Mouse (Mus musculus): ENCODE data around the gene Josd2. TPM values are rescaled to one million over a fixed set of nuclear protein-coding genes. Genes with fewer than 3 reads are reported as not detected.

Josd2 gene
- polyA plus RNA-seq, 1 experiment from 2014 or later = 65.1 TPM

GRCm38 (mm10) chr7:44456302-44456701 is 11.5 kb upstream of the Josd2 start:
- no peak overlapping the region for H3K9ac ChIP-seq
- no peak for ATAC-seq (ENCODE audit: low FRiP score)
- H3K4me2 ChIP-seq (replicated peaks) = no peak overlapping the region
- no peak overlapping the region for H3K4me3 ChIP-seq
- H3K27me3 ChIP-seq = peaks cover 18% of the 10 kb centered on the region
- no peaks in the 10 kb centered on the region for H3K9me3 ChIP-seq (replicated peaks)
- H3K4me1 ChIP-seq = peaks cover 18% of the 10 kb centered on the region
- peaks cover 69% of the 10 kb centered on the region for H3K36me3 ChIP-seq
- no peak overlapping the region for H3K27ac ChIP-seq
- WGBS = 91% methylated on average over 1 of the region's 1 CpGs

- no peaks in the 10 kb centered on the region for H3K9me3 ChIP-seq (replicated peaks)
- H3K4me1 ChIP-seq = peaks cover 27% of the 10 kb centered on the region
- ATAC-seq (ENCODE audit: low FRiP score) = no peak
- peaks cover 77% of the 10 kb centered on the region for H3K36me3 ChIP-seq
- peaks cover 34% of the 10 kb centered on the region for H3K27me3 ChIP-seq
- 79% methylated on average over 6 of the region's 6 CpGs for WGBS
- no peak overlapping the region for H3K4me3 ChIP-seq
- no peak overlapping the region for H3K4me2 ChIP-seq (replicated peaks)
- H3K9ac ChIP-seq = no peak overlapping the region
- H3K27ac ChIP-seq = no peak overlapping the region
Observed at GRCm38 (mm10) chr7:44460067-44460466, 7.7 kb upstream of the Josd2 start.

GRCm38 (mm10) chr7:44460767-44461502 is 6.8 kb upstream of the Josd2 start:
- H3K4me2 ChIP-seq (replicated peaks) = no peak overlapping the region
- no peaks in the 10 kb centered on the region for H3K9me3 ChIP-seq (replicated peaks)
- 79% methylated on average over 31 of the region's 31 CpGs for WGBS
- ATAC-seq (ENCODE audit: low FRiP score) = no peak
- H3K9ac ChIP-seq = no peak overlapping the region
- peaks cover 69% of the 10 kb centered on the region for H3K36me3 ChIP-seq
- no peak overlapping the region for H3K4me3 ChIP-seq
- peaks cover 34% of the 10 kb centered on the region for H3K4me1 ChIP-seq
- H3K27ac ChIP-seq = no peak overlapping the region
- peaks cover 34% of the 10 kb centered on the region for H3K27me3 ChIP-seq

GRCm38 (mm10) chr7:44461503-44462217 is 6.1 kb upstream of the Josd2 start:
- WGBS = 61% methylated on average over 57 of the region's 57 CpGs
- Histone ChIP-seq H3K9ac (no peak overlapping the region), H3K27ac (no peak overlapping the region), H3K4me3 (0 out of 2 replicates have a peak overlapping the region, but pooled peaks have one; percentile 13), H3K4me2 (replicated peaks) (peak overlapping the region; percentile 34; the same call in 1 of the 2 replicates), H3K9me3 (replicated peaks) (no peaks in the 10 kb centered on the region), H3K4me1 (peaks cover 36% of the 10 kb centered on the region), H3K36me3 (peaks cover 64% of the 10 kb centered on the region), H3K27me3 (peaks cover 34% of the 10 kb centered on the region)
- no peak for ATAC-seq (ENCODE audit: low FRiP score)

- Histone ChIP-seq H3K9ac (no peak overlapping the region), H3K4me1 (peaks cover 36% of the 10 kb centered on the region), H3K36me3 (peaks cover 56% of the 10 kb centered on the region), H3K4me2 (replicated peaks) (peak overlapping the region; percentile 34), H3K9me3 (replicated peaks) (no peaks in the 10 kb centered on the region), H3K27me3 (peaks cover 34% of the 10 kb centered on the region), H3K4me3 (peak overlapping the region; percentile 13; the same call in 1 of the 2 replicates), H3K27ac (no peak overlapping the region)
- ATAC-seq (ENCODE audit: low FRiP score) = no peak
- 22% methylated on average over 77 of the region's 77 CpGs for WGBS
Observed at GRCm38 (mm10) chr7:44462218-44463055, 5.3 kb upstream of the Josd2 start.

- 39% methylated on average over 8 of the region's 8 CpGs for WGBS
- Histone ChIP-seq H3K4me1 (peaks cover 36% of the 10 kb centered on the region), H3K4me3 (no peak overlapping the region), H3K4me2 (replicated peaks) (no peak overlapping the region; the same call in 1 of the 2 replicates), H3K27me3 (peaks cover 34% of the 10 kb centered on the region), H3K27ac (no peak overlapping the region; the same call in 1 of the 2 replicates), H3K36me3 (peaks cover 50% of the 10 kb centered on the region), H3K9ac (no peak overlapping the region), H3K9me3 (replicated peaks) (no peaks in the 10 kb centered on the region)
- no peak for ATAC-seq (ENCODE audit: low FRiP score)
Observed at GRCm38 (mm10) chr7:44463056-44463425, 4.7 kb upstream of the Josd2 start.

GRCm38 (mm10) chr7:44463556-44464225 is 4.1 kb upstream of the Josd2 start:
- 88% methylated on average over 10 of the region's 10 CpGs for WGBS
- no peaks in the 10 kb centered on the region for H3K9me3 ChIP-seq (replicated peaks)

GRCm38 (mm10) chr7:44464511-44464910 is 3.3 kb upstream of the Josd2 start:
- WGBS = 20% methylated on average over 4 of the region's 4 CpGs
- H3K36me3 ChIP-seq = peaks cover 37% of the 10 kb centered on the region
- H3K9ac ChIP-seq = 0 out of 2 replicates have a peak overlapping the region, but pooled peaks have one; percentile 42
- peak overlapping the region; percentile 64 for H3K27ac ChIP-seq
- peak overlapping the region; percentile 23; the same call in 1 of the 2 replicates for H3K4me2 ChIP-seq (replicated peaks)
- no peak for ATAC-seq (ENCODE audit: low FRiP score)
- no peak overlapping the region for H3K4me3 ChIP-seq
- peaks cover 32% of the 10 kb centered on the region for H3K27me3 ChIP-seq
- no peaks in the 10 kb centered on the region for H3K9me3 ChIP-seq (replicated peaks)
- peaks cover 49% of the 10 kb centered on the region for H3K4me1 ChIP-seq

More at GRCm38 (mm10) chr7:44463556-44464225, 4.1 kb upstream of the Josd2 start:
- H3K36me3 ChIP-seq = peaks cover 44% of the 10 kb centered on the region
- 0 out of 2 replicates have a peak overlapping the region, but pooled peaks have one; percentile 20 for H3K9ac ChIP-seq
- peaks cover 41% of the 10 kb centered on the region for H3K4me1 ChIP-seq
- no peak overlapping the region for H3K4me3 ChIP-seq
- H3K27ac ChIP-seq = peak overlapping the region; percentile 64
- H3K4me2 ChIP-seq (replicated peaks) = no peak overlapping the region
- H3K27me3 ChIP-seq = peaks cover 34% of the 10 kb centered on the region
- ATAC-seq (ENCODE audit: low FRiP score) = no peak

GRCm38 (mm10) chr7:44465111-44465510 is 2.7 kb upstream of the Josd2 start, which contains the start of gene Aspdh:
Gene Aspdh, plus strand, starts transcription at chr7:44465391.
- peak within 1 kb of the TSS; percentile 23; the same call in 1 of the 2 replicates for H3K4me2 ChIP-seq (replicated peaks)
- H3K4me3 ChIP-seq = no peak within 1 kb of the TSS
- H3K9me3 ChIP-seq (replicated peaks) = no peaks in the 10 kb centered on the region
- peak within 1 kb of the TSS; percentile 64 for H3K27ac ChIP-seq
- H3K9ac ChIP-seq = 0 out of 2 replicates have a peak within 1 kb of the TSS, but pooled peaks have one; percentile 42
- H3K4me1 ChIP-seq = peaks cover 50% of the 10 kb centered on the region
- 26% methylated on average over 2 of the region's 2 CpGs for WGBS
- peaks cover 35% of the 10 kb centered on the region for H3K36me3 ChIP-seq
- no peak for ATAC-seq (ENCODE audit: low FRiP score)
- H3K27me3 ChIP-seq = peaks cover 27% of the 10 kb centered on the region

- no peak overlapping the region for H3K4me2 ChIP-seq (replicated peaks)
- H3K9me3 ChIP-seq (replicated peaks) = no peaks in the 10 kb centered on the region
- H3K4me3 ChIP-seq = no peak overlapping the region
- no peak overlapping the region for H3K9ac ChIP-seq
- ATAC-seq (ENCODE audit: low FRiP score) = no peak
- peaks cover 27% of the 10 kb centered on the region for H3K36me3 ChIP-seq
- 77% methylated on average over 9 of the region's 10 CpGs for WGBS
- H3K4me1 ChIP-seq = peaks cover 52% of the 10 kb centered on the region
- H3K27ac ChIP-seq = peak overlapping the region; percentile 64
- H3K27me3 ChIP-seq = peaks cover 16% of the 10 kb centered on the region
Observed at GRCm38 (mm10) chr7:44466006-44466887, 1.5 kb upstream of the Josd2 start.

Measured in hindbrain, embryonic 12.5 days (tissue).